Mouse (Mus musculus) ES-CJ7 (cell line): ENCODE data around the gene Golgb1.

Experiments
- DNase-seq: peaks from one replicate; pipeline ENCODE4 v3.0.0; 2011; ENCODE audit warnings: low read depth, low spot score

Gene Golgb1

GRCm38 (mm10) chr16:36943591-36943990 is 68.7 kb downstream of the Golgb1 start:
- no peak for DNase-seq

DNA sequence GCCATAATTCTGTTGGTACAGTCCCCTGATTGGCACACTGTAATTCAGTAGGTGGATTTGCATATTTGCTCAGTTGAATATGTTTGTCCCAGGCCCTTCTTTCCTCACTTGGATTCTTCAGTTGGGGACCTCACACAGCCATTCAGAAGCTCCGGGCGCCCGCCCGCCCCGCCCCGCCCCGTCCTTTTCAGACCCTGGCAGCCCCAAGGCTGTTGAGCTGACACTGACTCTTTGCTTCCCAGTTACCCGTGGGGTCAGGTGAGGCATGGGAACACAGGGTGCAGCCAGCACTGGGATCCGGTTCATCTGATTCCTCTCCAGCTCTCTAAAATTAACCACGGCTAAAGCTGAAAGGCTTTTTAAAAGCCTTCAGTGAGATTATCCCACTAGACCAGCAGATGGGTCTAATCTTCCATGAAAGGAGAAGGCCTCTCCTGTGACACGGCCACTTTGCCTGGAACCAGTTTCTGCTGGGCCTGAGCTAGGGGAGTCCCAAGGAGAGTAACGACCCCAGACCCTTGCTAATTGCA is 70.0 kb downstream of the Golgb1 start:
- DNase-seq: peak; percentile 10

DNA sequence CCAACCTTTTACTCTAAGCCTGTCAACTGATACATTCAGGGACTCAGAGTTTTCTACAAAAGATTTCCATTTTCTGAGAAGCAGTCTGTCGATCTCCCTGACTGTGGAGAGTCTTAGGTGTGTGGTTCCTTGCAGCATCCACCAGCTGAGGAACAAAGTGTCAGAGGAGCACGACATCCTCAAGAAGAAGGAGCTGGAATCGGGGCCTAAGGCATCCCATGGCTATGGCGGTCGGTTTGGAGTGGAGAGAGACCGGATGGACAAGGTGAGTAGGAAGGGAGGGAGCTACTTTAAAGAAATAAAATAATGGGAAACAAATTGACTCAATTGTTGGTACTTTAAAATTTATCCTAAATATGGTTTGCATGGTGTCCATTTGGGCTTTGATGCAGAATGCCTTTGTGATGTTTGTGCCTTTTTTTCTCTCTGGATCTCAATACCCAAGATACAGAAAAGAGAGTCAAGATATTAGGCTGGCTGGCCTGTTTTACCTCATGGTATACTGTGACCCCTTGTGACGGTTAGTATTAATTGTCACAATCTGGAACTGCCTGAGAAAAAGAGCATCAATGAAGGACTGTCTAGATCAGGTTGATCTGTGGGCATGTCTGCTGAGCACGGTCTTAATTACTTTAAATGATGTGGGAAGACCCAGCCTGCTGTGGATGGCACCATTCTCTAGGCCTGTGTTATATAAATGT is 71.7 kb downstream of the Golgb1 start:
- no peak for DNase-seq

GRCm38 (mm10) chr16:36947646-36948197 is 72.8 kb downstream of the Golgb1 start:
- DNase-seq: no peak

GRCm38 (mm10) chr16:36949614-36950336 is 74.8 kb downstream of the Golgb1 start:
- peak; percentile 27 for DNase-seq

DNA sequence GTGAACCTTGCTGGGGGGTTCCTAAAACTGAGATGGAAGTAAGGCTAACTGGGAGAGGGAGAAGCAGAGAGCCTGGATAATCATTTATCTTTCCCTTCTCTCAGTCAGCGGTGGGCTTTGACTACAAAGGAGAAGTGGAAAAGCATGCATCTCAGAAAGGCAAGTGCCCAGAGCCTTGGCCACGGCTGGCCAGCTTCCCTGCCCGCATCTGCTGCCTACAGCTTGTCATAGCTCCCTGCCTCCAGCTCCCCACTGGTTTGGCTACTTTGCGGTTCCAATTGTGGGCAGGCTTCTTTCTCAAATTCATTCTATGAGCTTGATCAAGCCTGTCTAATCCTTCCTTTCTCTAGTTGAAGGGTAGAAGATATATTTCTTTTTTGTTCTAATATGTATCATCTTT is 76.1 kb downstream of the Golgb1 start:
- no peak for DNase-seq

- DNase-seq: no peak
Measured at GRCm38 (mm10) chr16:36955106-36955505, 80.2 kb downstream of the Golgb1 start.

DNA sequence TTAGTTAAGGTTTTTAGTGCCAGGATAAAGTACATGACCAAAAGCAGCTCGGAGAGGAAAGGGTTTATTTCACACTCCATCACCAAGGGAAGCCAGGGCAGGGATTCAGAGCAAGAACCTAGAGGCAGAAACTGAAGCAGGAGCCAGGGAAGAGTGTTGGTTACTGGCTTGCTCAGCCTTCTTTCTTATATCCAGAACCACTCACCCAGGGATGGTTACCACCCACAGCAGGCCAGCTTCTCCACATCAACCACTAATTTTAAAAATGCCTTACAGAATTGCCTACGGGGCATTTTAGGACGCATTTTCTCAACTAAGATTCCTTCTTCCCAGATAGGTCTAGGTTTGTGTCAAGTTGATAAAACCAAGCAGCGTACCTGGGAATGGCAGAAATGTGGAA is 88.5 kb downstream of the Golgb1 start:
- no peak for DNase-seq

- DNase-seq: no peak
Measured at GRCm38 (mm10) chr16:36979127-36979526, 104.2 kb downstream of the Golgb1 start.
